Mouse (Mus musculus): ENCODE measurements at regions not wholly inside any gene's neighbourhood (a gene's known extent, or its start where the extent isn't known, plus 50 kb on each side); places are given as distances from the start of the nearest gene placed in this dataset.

GRCm38 (mm10) chr15:17245096-17245495, 516.5 kb downstream of the Cdh9 start:
- no peak for ATAC-seq (ENCODE audit: low TSS enrichment)

- no peak for ATAC-seq (ENCODE audit: low TSS enrichment)
Measured at GRCm38 (mm10) chr15:17289221-17289620, 560.7 kb downstream of the Cdh9 start.
